Comparison of ENCODE assay signal across 16 mouse cellular contexts in genomic region chrX:138979249-138979648, GRCm38 (mm10).
"Had no signal": no experiment of that assay in that cellular context is flagged by ENCODE, and none has a peak within 500 bp of the region (broad histone marks: within the 10 kb centered on the region; RNA-seq: fewer than 3 reads in every experiment).

No protein-coding gene starts in this region.

- H3K36me3 ChIP-seq: neural tube, embryonic 13.5 days; neural tube, embryonic 15.5 days; stomach, embryonic 15.5 days had no signal

- H3K9ac ChIP-seq: neural tube, embryonic 13.5 days; neural tube, embryonic 15.5 days; stomach, embryonic 15.5 days had no signal

- DNase-seq: retina, postnatal 1 day; right cerebral cortex, adult 18-20 months; right cerebral cortex, postnatal 14 days; right cerebral cortex, postnatal 25 days; right cerebral cortex, postnatal 4 days; spleen, adult 18-20 months; thymus, adult 18-20 months; thymus, adult 2 months; thymus, postnatal 14 days; thymus, postnatal 25 days; thymus, postnatal 36 days; thymus, postnatal 4 days had no signal

- H3K9me3 ChIP-seq: neural tube, embryonic 13.5 days; neural tube, embryonic 15.5 days; stomach, embryonic 15.5 days had no signal

- H3K27me3 ChIP-seq: neural tube, embryonic 15.5 days; stomach, embryonic 15.5 days had no signal

- H3K4me3 ChIP-seq: neural tube, embryonic 13.5 days; neural tube, embryonic 15.5 days; stomach, embryonic 15.5 days had no signal

- H3K4me2 ChIP-seq: neural tube, embryonic 13.5 days; neural tube, embryonic 15.5 days; stomach, embryonic 15.5 days had no signal

- H3K4me1 ChIP-seq: neural tube, embryonic 13.5 days; neural tube, embryonic 15.5 days; stomach, embryonic 15.5 days had no signal

- H3K27ac ChIP-seq: neural tube, embryonic 13.5 days; neural tube, embryonic 15.5 days; stomach, embryonic 15.5 days; stomach, postnatal 0 days had no signal
